Mouse (Mus musculus) thymus, postnatal 25 days (tissue): ENCODE measurements around the gene Mxra7.

Experiments
- DNase-seq: peaks from one replicate; pipeline ENCODE4 v3.0.0; 2022

Mxra7 gene

DNA sequence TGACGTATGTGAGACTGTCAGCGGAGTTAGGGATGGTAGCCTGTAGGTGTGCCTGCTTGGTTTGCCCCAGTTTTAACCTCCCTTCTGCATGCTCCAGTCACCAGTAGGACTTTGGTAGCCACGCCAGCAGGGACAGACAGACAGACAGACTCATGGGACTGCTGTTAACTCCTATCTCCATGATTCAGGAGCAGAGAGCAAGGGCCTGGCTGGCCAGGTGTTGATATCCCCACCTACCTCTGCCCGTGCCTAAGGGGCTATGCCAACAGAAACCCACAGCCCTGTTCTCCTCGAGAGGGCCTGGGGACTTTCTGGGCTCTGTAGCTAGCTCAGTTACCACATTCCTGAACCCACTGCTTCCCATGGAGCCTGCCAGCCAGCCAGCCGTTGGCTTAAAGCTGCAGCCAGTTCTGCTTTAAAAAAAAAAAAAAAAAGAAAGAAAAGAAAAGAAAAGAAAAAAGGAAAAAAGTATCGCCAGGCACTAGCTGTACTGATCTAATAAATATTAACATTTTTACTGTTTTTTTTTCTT, 12.9 kb downstream of the Mxra7 start:
- no peak for DNase-seq

- no peak for DNase-seq
Measured at GRCm38 (mm10) chr11:116814076-116814883, 13.6 kb downstream of the Mxra7 start.

GRCm38 (mm10) chr11:116813610-116814009, 14.2 kb downstream of the Mxra7 start:
- DNase-seq = no peak

DNA sequence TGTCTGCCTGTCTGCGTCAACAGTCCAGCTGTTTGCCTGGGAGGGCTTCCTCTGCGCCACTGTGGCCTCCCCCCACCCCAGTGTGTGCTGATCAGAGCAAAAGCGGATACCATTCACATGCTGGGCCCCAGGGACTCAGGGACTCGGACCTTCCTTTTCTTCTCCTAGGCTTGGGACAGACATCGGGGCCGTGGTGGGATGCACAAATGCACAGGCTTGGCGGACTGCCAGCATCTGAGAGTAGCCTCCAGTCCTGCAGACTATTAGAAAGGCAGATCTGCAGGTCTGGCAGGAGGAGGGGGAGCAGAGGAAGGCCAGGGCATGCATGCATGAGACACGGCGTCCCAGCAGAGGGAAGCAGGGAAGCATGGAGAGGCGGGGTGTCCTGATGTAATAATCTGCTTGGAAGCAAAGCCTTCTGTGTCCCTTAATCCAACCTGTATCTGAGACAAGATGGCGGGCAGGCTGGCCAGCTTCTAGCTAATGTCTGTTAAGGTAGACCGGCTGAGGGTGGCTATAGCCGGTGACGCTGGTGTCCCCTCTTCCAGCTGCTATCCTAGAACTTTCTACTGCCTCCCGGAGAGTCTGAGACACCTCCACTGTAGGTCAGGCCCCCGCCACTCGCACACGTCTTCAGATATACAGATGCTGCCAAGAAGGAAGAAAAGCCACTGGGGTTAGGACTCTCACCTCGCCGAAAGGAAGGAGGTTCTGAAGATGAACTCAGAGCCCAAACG, 14.9 kb downstream of the Mxra7 start:
- DNase-seq = no peak

- peak; percentile 55 for DNase-seq
Measured at GRCm38 (mm10) chr11:116810983-116811901, 16.6 kb downstream of the Mxra7 start.

GRCm38 (mm10) chr11:116810528-116810927, 17.3 kb downstream of the Mxra7 start:
- DNase-seq = no peak

GRCm38 (mm10) chr11:116809520-116809919, 18.3 kb downstream of the Mxra7 start:
- DNase-seq = no peak

GRCm38 (mm10) chr11:116808811-116809395, 18.9 kb downstream of the Mxra7 start:
- no peak for DNase-seq

DNA sequence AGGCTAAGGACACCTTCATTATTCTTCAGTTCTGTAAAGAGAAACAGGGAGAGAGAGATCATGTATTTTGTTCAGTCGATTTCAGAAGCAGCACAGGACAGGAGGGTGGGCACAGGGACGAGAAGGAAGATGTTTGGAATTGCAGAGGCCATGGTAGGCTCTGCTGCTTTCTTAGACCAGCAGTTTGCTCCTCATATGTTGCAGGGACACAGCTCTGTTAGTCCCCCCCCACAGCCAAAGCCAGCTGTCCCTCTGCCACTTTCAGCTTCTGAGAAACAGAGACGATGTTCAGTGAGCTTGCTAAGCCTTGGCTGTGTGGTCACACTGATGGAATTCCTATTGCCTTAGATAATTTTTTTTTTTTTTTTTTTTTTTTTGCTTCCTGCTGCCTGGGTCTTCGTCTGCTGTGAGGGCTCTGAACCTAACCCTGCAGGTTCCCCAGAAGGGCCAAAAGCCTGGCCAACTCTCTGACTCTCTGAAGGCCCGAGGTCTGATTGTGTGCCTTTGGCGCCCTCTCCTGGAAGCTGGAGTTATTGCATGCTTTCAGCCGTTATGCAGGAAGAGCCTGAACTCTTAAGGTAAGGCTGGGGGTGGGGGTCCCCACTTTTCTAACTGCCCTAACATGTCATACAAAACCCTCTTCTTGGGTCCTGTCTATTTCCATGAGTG, 19.8 kb downstream of the Mxra7 start:
- peak; percentile 83 for DNase-seq

GRCm38 (mm10) chr11:116807526-116807925, 20.3 kb downstream of the Mxra7 start:
- no peak for DNase-seq

GRCm38 (mm10) chr11:116807116-116807515, 20.7 kb downstream of the Mxra7 start:
- DNase-seq = no peak

DNA sequence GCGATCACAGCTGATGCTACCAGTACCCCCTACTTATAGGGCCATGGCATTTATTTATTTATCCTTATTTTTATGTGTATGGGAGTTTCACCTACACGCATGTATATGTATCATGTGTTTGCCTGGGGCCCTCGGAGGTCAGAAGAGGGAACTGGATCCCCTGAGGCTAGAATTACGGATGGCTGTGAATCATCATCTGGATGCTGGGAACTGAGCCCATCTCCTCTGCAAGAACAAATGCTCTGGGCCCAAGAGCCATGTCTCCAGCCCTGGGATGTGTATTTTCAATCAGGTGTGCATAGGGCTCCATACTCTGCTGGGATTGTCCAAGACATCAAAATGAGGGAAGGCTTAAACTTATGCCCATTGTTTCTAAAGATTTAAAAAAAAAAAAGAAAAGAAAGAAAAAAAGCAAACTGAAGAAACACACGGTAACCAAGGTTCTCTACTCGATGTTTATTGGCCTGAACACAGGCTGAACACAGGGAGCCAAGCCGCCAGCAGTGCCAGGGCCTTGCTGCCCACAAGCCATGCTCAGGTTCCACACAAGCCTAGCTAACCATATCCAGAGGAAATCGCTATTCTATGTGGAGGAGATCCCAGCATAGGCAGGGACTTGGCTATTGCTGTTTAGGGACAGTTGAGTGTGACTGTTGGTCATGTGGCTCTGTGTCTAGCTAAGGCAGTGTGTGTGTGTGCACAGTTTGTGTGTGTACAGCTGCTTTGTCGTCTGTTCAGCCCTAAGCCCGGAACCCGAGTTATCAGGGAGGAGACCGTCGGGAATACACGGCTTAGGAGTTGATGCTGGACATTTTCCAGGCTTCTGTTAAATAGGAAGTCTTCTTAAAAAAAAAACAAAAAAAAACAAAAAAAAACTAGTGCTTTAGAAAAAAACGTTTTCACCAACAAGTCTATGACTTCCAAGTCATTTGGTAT, 21.4 kb downstream of the Mxra7 start:
- no peak for DNase-seq

DNA sequence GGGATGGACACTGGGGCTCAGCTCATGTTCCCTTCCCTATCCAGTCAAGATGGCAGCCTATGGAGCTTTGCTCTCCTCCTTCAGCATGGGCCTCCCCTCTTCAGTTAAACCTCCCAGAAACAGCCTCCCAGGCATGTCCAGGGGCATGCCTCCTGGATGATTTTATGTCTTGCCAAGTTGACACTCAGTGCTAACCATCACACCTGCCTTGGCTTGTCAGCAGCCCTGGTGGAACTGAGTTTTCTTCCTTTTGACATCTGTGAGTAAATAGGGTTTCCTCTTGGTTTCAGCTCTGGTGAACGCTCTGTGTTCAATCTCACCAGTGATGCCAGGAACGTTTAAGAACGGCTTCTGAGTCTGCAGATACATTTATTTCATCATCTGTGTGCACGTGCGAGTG, 25.1 kb downstream of the Mxra7 start:
- DNase-seq = no peak

DNA sequence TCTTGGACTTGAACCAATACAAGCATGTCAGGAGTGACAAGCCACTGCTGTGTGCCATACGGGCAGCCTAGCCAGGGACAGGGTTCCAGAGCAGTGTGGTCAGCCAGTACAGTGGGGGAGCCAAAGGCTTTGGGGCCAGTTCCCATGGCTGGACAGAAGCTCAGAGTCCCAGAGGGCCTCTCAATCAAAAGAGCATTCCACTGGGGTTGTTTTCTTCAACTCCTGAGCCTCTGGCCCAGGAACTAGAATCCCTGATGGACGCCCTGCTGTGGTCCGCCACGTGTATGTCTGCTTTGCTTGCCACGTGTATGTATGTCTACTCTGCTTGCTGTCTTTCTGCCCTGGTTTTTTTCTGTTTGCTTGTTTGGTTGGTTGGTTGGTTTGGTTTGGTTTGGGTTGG, 26.7 kb downstream of the Mxra7 start:
- DNase-seq = no peak

- no peak for DNase-seq
Measured at GRCm38 (mm10) chr11:116799364-116799763, 28.5 kb downstream of the Mxra7 start.

DNA sequence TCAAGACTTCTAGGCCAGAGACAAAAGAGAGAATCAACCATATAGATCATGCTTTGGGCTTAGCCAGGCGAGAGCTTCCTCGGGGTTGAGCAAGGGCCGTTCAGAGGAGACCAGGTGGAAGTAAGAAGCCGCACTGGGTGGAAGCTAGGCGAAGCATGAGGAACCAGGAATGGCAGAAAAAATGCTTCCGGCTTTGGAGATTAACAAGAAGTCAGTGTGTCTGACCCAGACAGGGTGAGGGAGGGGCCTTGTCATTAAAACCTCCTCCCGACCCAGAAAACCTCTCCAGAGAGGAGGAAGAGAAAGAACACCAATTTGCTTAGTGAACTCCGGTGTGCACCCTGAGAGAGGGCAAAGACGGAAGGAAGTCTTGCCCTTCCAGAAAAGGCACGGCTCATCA, 43.6 kb downstream of the Mxra7 start:
- DNase-seq = no peak

DNA sequence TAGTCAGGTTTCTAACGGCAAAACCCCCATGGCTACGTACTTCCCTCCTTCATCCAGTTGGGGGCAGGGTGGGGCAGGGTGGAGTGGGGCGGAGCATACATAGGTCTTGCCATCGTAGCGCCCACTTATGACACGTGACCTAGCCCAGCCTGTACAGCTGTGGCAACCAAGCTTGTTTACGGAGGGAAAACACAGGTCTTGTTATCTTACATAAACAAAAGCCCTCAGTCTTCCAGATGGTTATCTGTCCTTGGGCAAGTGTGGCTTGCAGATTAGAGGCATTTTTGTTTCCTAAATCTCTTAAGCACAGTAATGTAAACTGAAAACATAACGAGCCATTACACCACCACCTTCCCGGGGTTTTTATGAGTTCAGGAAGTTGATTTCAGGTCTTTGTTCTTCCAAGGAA, 45.1 kb downstream of the Mxra7 start:
- DNase-seq = peak; percentile 75

DNA sequence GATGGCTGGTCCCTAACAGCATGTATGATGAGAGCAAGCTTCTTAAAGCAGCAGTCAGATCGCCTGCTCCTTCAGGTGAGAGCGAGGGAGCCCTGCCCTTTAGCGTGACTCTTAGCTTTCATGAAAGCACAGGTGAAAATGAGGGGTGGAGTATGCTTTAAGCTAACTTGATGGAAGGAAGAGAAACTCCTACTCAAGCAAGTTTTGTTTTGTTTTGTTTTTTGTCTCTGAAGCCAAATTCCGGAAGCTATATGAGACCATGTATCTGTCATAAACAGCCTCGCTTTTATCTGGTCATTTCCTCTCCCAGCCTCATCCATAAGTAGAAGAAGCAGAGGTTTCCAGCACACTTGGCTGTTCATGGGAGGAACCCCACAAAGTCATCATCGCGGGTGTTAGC, 52.4 kb downstream of the Mxra7 start, which contains the start of gene St6galnac1:
TSS of gene St6galnac1 (minus strand) at position 101 of the 400 bp plus-strand sequence.
- DNase-seq = no peak

GRCm38 (mm10) chr11:116773205-116773604, 54.6 kb downstream of the Mxra7 start:
- DNase-seq = no peak

GRCm38 (mm10) chr11:116769873-116770272, 58.0 kb downstream of the Mxra7 start:
- no peak for DNase-seq

- no peak for DNase-seq
Measured at GRCm38 (mm10) chr11:116764946-116765345, 62.9 kb downstream of the Mxra7 start.
